Mouse (Mus musculus) erythroblast, embryonic 14.5 days (primary cell): Measurements from ENCODE around the gene Rundc3a.

Experiments used
- GATA1 ChIP-seq: IDR thresholded peaks from 2 replicates; pipeline ENCODE4 v1.6.1; 2012; ENCODE audit warnings: low read length, inconsistent platforms, mixed read lengths
- TAL1 ChIP-seq: IDR thresholded peaks from 3 replicates; pipeline ENCODE4 v1.6.1; 2012; ENCODE audit warnings: low read length, inconsistent platforms, mixed read lengths

DNA sequence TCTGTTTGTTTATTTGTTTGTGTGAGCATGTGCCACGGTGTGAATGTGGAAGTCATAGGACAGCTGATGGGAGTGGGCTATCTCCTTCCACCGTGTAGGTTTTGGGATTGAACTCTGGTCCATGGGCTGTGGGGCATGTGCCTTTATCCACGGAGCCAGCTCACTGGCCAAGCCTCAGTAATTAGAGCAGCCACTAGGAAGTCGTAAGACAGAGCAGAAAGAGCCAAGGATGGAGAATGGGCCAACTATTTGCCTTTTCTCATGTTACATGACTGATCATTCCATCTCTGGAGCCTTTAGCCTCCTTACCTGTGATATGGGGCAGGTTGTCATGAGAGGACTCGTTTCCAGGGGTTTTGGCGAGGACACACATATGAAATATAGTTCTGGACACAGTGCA is 3.1 kb downstream of the Rundc3a start:
- TF ChIP-seq TAL1 (no peak), GATA1 (no peak)
